Mouse (Mus musculus): Measurements from ENCODE around the gene Dtnb.
"Not testable (repeated sequence)": the region's sequence is repeated elsewhere in the genome, so short reads cannot be mapped to it uniquely, and the experiment has no call there.

Dtnb gene
- long read RNA-seq, experiment 1, partial matches to known transcripts = 0 of 17 reads
- long read RNA-seq, experiment 1, other reads (novel, unspliced or antisense) = 16 of 17 reads
- long read RNA-seq, experiment 2, transcript Dtnb-204 (20 exons, 2,390 nt) = major isoform, 5 of 20 reads
- long read RNA-seq, experiment 2, partial matches to known transcripts = 2 of 20 reads
- long read RNA-seq, experiment 2, other reads (novel, unspliced or antisense) = 13 of 20 reads

- intact Hi-C loops (cut with DNase I) = no loop called here
Observed at GRCm38 (mm10) chr12:3571787-3572580, at the start of gene Dtnb. Dtnb (plus strand) TSS chr12:3572381.

- intact Hi-C loops (cut with DNase I) = no loop called here
Observed at GRCm38 (mm10) chr12:3525536-3525935, 46.6 kb upstream of the Dtnb start.

- intact Hi-C loops (cut with DNase I) = not testable (repeated sequence)
Observed at GRCm38 (mm10) chr12:3535446-3535845, 36.7 kb upstream of the Dtnb start.

GRCm38 (mm10) chr12:3537616-3538015, 34.6 kb upstream of the Dtnb start:
- intact Hi-C loops (cut with DNase I) = no loop called here

- intact Hi-C loops (cut with DNase I) = no loop called here
Observed at GRCm38 (mm10) chr12:3538036-3538435, 34.1 kb upstream of the Dtnb start.

- intact Hi-C loops (cut with DNase I) = no loop called here
Observed at GRCm38 (mm10) chr12:3539605-3540004, 32.6 kb upstream of the Dtnb start.

GRCm38 (mm10) chr12:3540871-3541270, 31.3 kb upstream of the Dtnb start:
- intact Hi-C loops (cut with DNase I) = no loop called here

- intact Hi-C loops (cut with DNase I) = no loop called here
Observed at GRCm38 (mm10) chr12:3545451-3545850, 26.7 kb upstream of the Dtnb start.

GRCm38 (mm10) chr12:3546121-3546658, 26.0 kb upstream of the Dtnb start:
- intact Hi-C loops (cut with DNase I) = no loop called here

GRCm38 (mm10) chr12:3546781-3547180, 25.4 kb upstream of the Dtnb start:
- intact Hi-C loops (cut with DNase I) = no loop called here

GRCm38 (mm10) chr12:3547506-3547905, 24.7 kb upstream of the Dtnb start:
- intact Hi-C loops (cut with DNase I) = no loop called here

- intact Hi-C loops (cut with DNase I) = no loop called here
Observed at GRCm38 (mm10) chr12:3547911-3548310, 24.3 kb upstream of the Dtnb start.

GRCm38 (mm10) chr12:3548582-3549211, 23.5 kb upstream of the Dtnb start:
- intact Hi-C loops (cut with DNase I) = no loop called here

GRCm38 (mm10) chr12:3550280-3550679, 21.9 kb upstream of the Dtnb start:
- intact Hi-C loops (cut with DNase I) = no loop called here

GRCm38 (mm10) chr12:3557414-3558319, 14.5 kb upstream of the Dtnb start:
- intact Hi-C loops (cut with DNase I) = no loop called here

GRCm38 (mm10) chr12:3560596-3560995, 11.6 kb upstream of the Dtnb start:
- intact Hi-C loops (cut with DNase I) = no loop called here

- intact Hi-C loops (cut with DNase I) = no loop called here
Observed at GRCm38 (mm10) chr12:3561032-3561431, 11.1 kb upstream of the Dtnb start.

GRCm38 (mm10) chr12:3562806-3563205, 9.4 kb upstream of the Dtnb start:
- intact Hi-C loops (cut with DNase I) = no loop called here

GRCm38 (mm10) chr12:3563659-3564058, 8.5 kb upstream of the Dtnb start:
- intact Hi-C loops (cut with DNase I) = no loop called here

GRCm38 (mm10) chr12:3568461-3568991, 3.7 kb upstream of the Dtnb start:
- intact Hi-C loops (cut with DNase I) = no loop called here
